Comparison of ENCODE assay signal across 9 mouse cellular contexts in genomic region chr14:103421305-103421822, GRCm38 (mm10).
A peak's percentile ranks its signal among the peaks of the same experiment; 100 is the strongest.
DNase-seq lines count a peak whose midpoint lies in the region; ATAC-seq lines count a peak whose summit lies in the region.
"Had no signal": no experiment of that assay in that cellular context is flagged by ENCODE, and none has a peak within 500 bp of the region (broad histone marks: within the 10 kb centered on the region; RNA-seq: fewer than 3 reads in every experiment).

No protein-coding gene starts in this region.

- ATAC-seq in neural tube, embryonic 13.5 days (ENCODE audit: low read depth) = peak; percentile 41; the same call in 1 of the 2 replicates
- ATAC-seq in lung, embryonic 16.5 days (ENCODE audit: low read depth) = peak; percentile 71

- no peak overlapping the region for H3K4me3 ChIP-seq in neural tube, embryonic 13.5 days
- peak overlapping the region; percentile 18; the same call in 1 of the 2 replicates for H3K4me3 ChIP-seq in lung, embryonic 16.5 days (ENCODE audit: low read length)

- no peaks in the 10 kb centered on the region for H3K36me3 ChIP-seq in neural tube, embryonic 13.5 days
- no peaks in the 10 kb centered on the region for H3K36me3 ChIP-seq in lung, embryonic 16.5 days (ENCODE audit: control insufficient read depth, insufficient read depth, low read length)

- 65% methylated on average over 10 of the region's 10 CpGs for WGBS in neural tube, embryonic 13.5 days
- WGBS in lung, embryonic 16.5 days = 43% methylated on average over 10 of the region's 10 CpGs

- H3K27ac ChIP-seq in neural tube, embryonic 13.5 days (replicated peaks) = peak overlapping the region; percentile 62
- H3K27ac ChIP-seq in lung, embryonic 16.5 days (ENCODE audit: low read length) = peak overlapping the region; percentile 18; the same call in 1 of the 2 replicates
- H3K27ac ChIP-seq: kidney, postnatal 0 days had no signal

- no peaks in the 10 kb centered on the region for H3K27me3 ChIP-seq in neural tube, embryonic 13.5 days
- H3K27me3 ChIP-seq in lung, embryonic 16.5 days (ENCODE audit: control insufficient read depth, insufficient read depth, low read depth, low read length) = no peaks in the 10 kb centered on the region

- no peak overlapping the region for H3K9ac ChIP-seq in neural tube, embryonic 13.5 days
- no peak overlapping the region for H3K9ac ChIP-seq in lung, embryonic 16.5 days (ENCODE audit: low read length)

- H3K9me3 ChIP-seq in neural tube, embryonic 13.5 days = no peaks in the 10 kb centered on the region
- no peaks in the 10 kb centered on the region for H3K9me3 ChIP-seq in lung, embryonic 16.5 days (ENCODE audit: control insufficient read depth, low read length)

- no peak overlapping the region for H3K4me2 ChIP-seq in neural tube, embryonic 13.5 days
- H3K4me2 ChIP-seq in lung, embryonic 16.5 days (ENCODE audit: low read depth, low read length) = peak overlapping the region; percentile 43

- peak; percentile 24 for DNase-seq in gastrocnemius, adult 18-20 months (ENCODE audit: low spot score)
- DNase-seq in gastrocnemius, postnatal 4 days (ENCODE audit: low spot score in 2 of 2) = no peak
- no peak for DNase-seq in neural tube, embryonic 10.5 days (ENCODE audit: extremely low spot score, low spot score)
- DNase-seq in kidney, adult 8-10 months = no peak
- DNase-seq in thymus, postnatal 4 days = no peak
- DNase-seq: adrenal gland, postnatal 25 days had no signal

- peaks cover 17% of the 10 kb centered on the region; the same call in 1 of the 2 replicates for H3K4me1 ChIP-seq in neural tube, embryonic 13.5 days (replicated peaks)
- no peaks in the 10 kb centered on the region for H3K4me1 ChIP-seq in lung, embryonic 16.5 days (replicated peaks; ENCODE audit: control insufficient read depth, insufficient read depth, low read length)
